Mouse (Mus musculus): ENCODE results near the gene Gbf1. TPM values are rescaled to one million over a fixed set of nuclear protein-coding genes. Genes with fewer than 3 reads are reported as not detected.

Gene Gbf1
- total and polyA plus RNA-seq, 3 experiments: 23.7 to 400 (median 54.1) TPM

GRCm38 (mm10) chr19:46284686-46285085, 132.4 kb downstream of the Gbf1 start:
- Histone ChIP-seq H3K27me3 (ENCODE audit: control insufficient read depth in 1 of 2, insufficient read depth in 2 of 2, low read length in 2 of 2) (no peaks in the 10 kb centered on the region), H3K36me3 (ENCODE audit: control insufficient read depth in 1 of 2, insufficient read depth in 2 of 2, low read length in 2 of 2) (peaks cover 0 to 2% of the 10 kb centered on the region in 2 experiments; a peak in 2 of 4 replicates)

GRCm38 (mm10) chr19:46285631-46286030, 133.3 kb downstream of the Gbf1 start:
- Histone ChIP-seq H3K9ac (ENCODE audit: control insufficient read depth, low read depth, low read length, poor library complexity, severe bottlenecking) (no peak overlapping the region), H3K27me3 (ENCODE audit: control insufficient read depth in 1 of 2, insufficient read depth in 2 of 2, low read length in 2 of 2) (no peaks in the 10 kb centered on the region), H3K79me2 (ENCODE audit: control insufficient read depth, insufficient read depth, low read length, poor library complexity) (no peaks in the 10 kb centered on the region), H3K4me1 (ENCODE audit: control insufficient read depth in 1 of 2, insufficient read depth in 2 of 2, low read length in 2 of 2) (no peaks in the 10 kb centered on the region), H3K9me3 (replicated peaks; ENCODE audit: insufficient read depth, low read length) (no peaks in the 10 kb centered on the region), H3K4me3 (ENCODE audit: control insufficient read depth in 1 of 2, insufficient read depth in 1 of 2, low read depth in 2 of 2, low read length in 2 of 2) (no peak overlapping the region), H3K27ac (ENCODE audit: control insufficient read depth, low read depth, low read length) (no peak overlapping the region), H3K36me3 (ENCODE audit: control insufficient read depth in 1 of 2, insufficient read depth in 2 of 2, low read length in 2 of 2) (peaks cover 0 to 2% of the 10 kb centered on the region in 2 experiments; a peak in 2 of 4 replicates)
- DNase-seq (ENCODE audit: low read depth, low spot score): no peak
- TF ChIP-seq ELF1 (IDR thresholded peaks at IDR 0.05; ENCODE audit: low read depth, low read length) (no peak), SIN3A (IDR thresholded peaks at IDR 0.05; ENCODE audit: low read length) (no peak), HCFC1 (IDR thresholded peaks at IDR 0.05; ENCODE audit: low read depth, low read length) (no peak), MAX (IDR thresholded peaks at IDR 0.05; ENCODE audit: low read length) (no peak), POLR2AphosphoS5 (IDR thresholded peaks at IDR 0.05; ENCODE audit: borderline replicate concordance, low read depth, low read length) (no peak), BHLHE40 (IDR thresholded peaks at IDR 0.05; ENCODE audit: borderline replicate concordance, low read depth, low read length) (no peak), POLR2AphosphoS2 (IDR thresholded peaks at IDR 0.05; ENCODE audit: low read length) (no peak), RCOR1 (IDR thresholded peaks at IDR 0.05; ENCODE audit: low read depth, low read length) (no peak)

More at GRCm38 (mm10) chr19:46284686-46285085, 132.4 kb downstream of the Gbf1 start:
- TF ChIP-seq GATA1 (IDR thresholded peaks at IDR 0.05; ENCODE audit: low read depth, low read length) (no peak), CTCF (IDR thresholded peaks at IDR 0.05 in 2 of 3, conservative IDR thresholded peaks at IDR 0.05 in 1 of 3; ENCODE audit: control insufficient read depth in 1 of 3, insufficient read depth in 1 of 3, low read depth in 2 of 3, low read length in 3 of 3, poor library complexity in 1 of 3, severe bottlenecking in 1 of 3) (no peak), NRF1 (IDR thresholded peaks at IDR 0.05; ENCODE audit: insufficient read depth, low read depth, low read length, poor library complexity, severe bottlenecking) (no peak)
- Histone ChIP-seq H3K79me2 (ENCODE audit: control insufficient read depth, insufficient read depth, low read length, poor library complexity) (no peaks in the 10 kb centered on the region), H3K4me1 (ENCODE audit: control insufficient read depth in 1 of 2, insufficient read depth in 2 of 2, low read length in 2 of 2) (no peaks in the 10 kb centered on the region), H3K9me3 (replicated peaks; ENCODE audit: insufficient read depth, low read length) (no peaks in the 10 kb centered on the region), H3K9ac (ENCODE audit: control insufficient read depth, low read depth, low read length, poor library complexity, severe bottlenecking) (no peak overlapping the region), H3K4me3 (ENCODE audit: control insufficient read depth in 1 of 2, insufficient read depth in 1 of 2, low read depth in 2 of 2, low read length in 2 of 2) (no peak overlapping the region), H3K27ac (ENCODE audit: control insufficient read depth, low read depth, low read length) (no peak overlapping the region)
- DNase-seq (ENCODE audit: low read depth, low spot score): no peak

GRCm38 (mm10) chr19:46286047-46286446, 133.7 kb downstream of the Gbf1 start:
- Histone ChIP-seq H3K27me3 (ENCODE audit: control insufficient read depth in 1 of 2, insufficient read depth in 2 of 2, low read length in 2 of 2) (no peaks in the 10 kb centered on the region), H3K79me2 (ENCODE audit: control insufficient read depth, insufficient read depth, low read length, poor library complexity) (no peaks in the 10 kb centered on the region), H3K4me1 (ENCODE audit: control insufficient read depth in 1 of 2, insufficient read depth in 2 of 2, low read length in 2 of 2) (no peaks in the 10 kb centered on the region), H3K36me3 (ENCODE audit: control insufficient read depth in 1 of 2, insufficient read depth in 2 of 2, low read length in 2 of 2) (peaks cover 0 to 2% of the 10 kb centered on the region in 2 experiments; a peak in 2 of 4 replicates), H3K4me3 (ENCODE audit: control insufficient read depth in 1 of 2, insufficient read depth in 1 of 2, low read depth in 2 of 2, low read length in 2 of 2) (no peak overlapping the region), H3K27ac (ENCODE audit: control insufficient read depth, low read depth, low read length) (no peak overlapping the region), H3K9me3 (replicated peaks; ENCODE audit: insufficient read depth, low read length) (no peaks in the 10 kb centered on the region), H3K9ac (ENCODE audit: control insufficient read depth, low read depth, low read length, poor library complexity, severe bottlenecking) (no peak overlapping the region)
- TF ChIP-seq POLR2AphosphoS5 (IDR thresholded peaks at IDR 0.05; ENCODE audit: borderline replicate concordance, low read depth, low read length): no peak
- TF ChIP-seq MAX (IDR thresholded peaks at IDR 0.05; ENCODE audit: low read length): no peak
- no peak for TF ChIP-seq ZC3H11A (IDR thresholded peaks at IDR 0.05; ENCODE audit: low read depth, low read length)
- no peak for TF ChIP-seq ETS1 (IDR thresholded peaks at IDR 0.05; ENCODE audit: low read depth, low read length)
- TF ChIP-seq BHLHE40 (IDR thresholded peaks at IDR 0.05; ENCODE audit: borderline replicate concordance, low read depth, low read length): no peak
- no peak for TF ChIP-seq RCOR1 (IDR thresholded peaks at IDR 0.05; ENCODE audit: low read depth, low read length)
- TF ChIP-seq UBTF (IDR thresholded peaks at IDR 0.05; ENCODE audit: borderline replicate concordance, insufficient read depth, low read depth, low read length): no peak
- TF ChIP-seq NELFE (IDR thresholded peaks at IDR 0.05; ENCODE audit: low read depth, low read length): no peak
- TF ChIP-seq MAZ (IDR thresholded peaks at IDR 0.05; ENCODE audit: low read depth, low read length): no peak
- no peak for TF ChIP-seq EP300 (IDR thresholded peaks at IDR 0.05; ENCODE audit: low read depth in 1 of 2, low read length in 2 of 2)
- no peak for TF ChIP-seq ZKSCAN1 (IDR thresholded peaks at IDR 0.05; ENCODE audit: low read depth, low read length)
- TF ChIP-seq CTCF (IDR thresholded peaks at IDR 0.05 in 2 of 3, conservative IDR thresholded peaks at IDR 0.05 in 1 of 3; ENCODE audit: control insufficient read depth in 1 of 3, insufficient read depth in 1 of 3, low read depth in 2 of 3, low read length in 3 of 3, poor library complexity in 1 of 3, severe bottlenecking in 1 of 3): no peak
- no peak for TF ChIP-seq MYB (IDR thresholded peaks at IDR 0.05; ENCODE audit: low read depth, low read length)
- no peak for TF ChIP-seq USF1 (IDR thresholded peaks at IDR 0.05; ENCODE audit: low read depth, low read length)
- no peak for TF ChIP-seq MXI1 (IDR thresholded peaks at IDR 0.05; ENCODE audit: low read depth, low read length)
- no peak for DNase-seq (ENCODE audit: low read depth, low spot score)

Measured in MEL (cell line).